Mouse (Mus musculus): ENCODE measurements around the gene Smim23.

DNA sequence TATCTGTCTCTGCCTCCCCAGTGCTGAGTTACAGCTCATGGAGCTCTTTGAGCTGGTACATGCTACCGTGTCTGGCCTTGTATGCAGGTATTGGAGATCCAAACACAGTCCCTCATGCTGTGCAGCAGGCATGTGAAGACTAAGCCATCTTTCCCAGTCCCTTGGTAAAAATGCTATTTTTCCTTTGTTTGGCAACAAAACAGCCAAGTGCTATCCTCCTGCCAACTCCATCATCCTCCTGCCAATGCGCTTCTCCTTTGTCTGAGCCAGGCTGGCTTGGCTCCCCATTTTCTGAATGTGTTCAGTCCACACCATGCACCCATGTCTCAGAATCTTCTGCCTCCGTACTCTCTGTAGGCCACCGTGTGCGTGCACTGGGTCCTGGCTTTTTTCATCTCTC lies 40.2 kb upstream of the Smim23 start:
- no peak for TF ChIP-seq CTCF (IDR thresholded peaks at IDR 0.05; ENCODE audit: borderline replicate concordance, insufficient read depth, low read depth, low read length)
- no peak for TF ChIP-seq POLR2A (IDR thresholded peaks at IDR 0.05; ENCODE audit: borderline replicate concordance, insufficient read depth, low read length)

Data from cerebellum, adult 2 months (tissue).